Mouse (Mus musculus): ENCODE results near the gene Olfr105-ps. TPM values are rescaled to one million over a fixed set of nuclear protein-coding genes. Genes with fewer than 3 reads are reported as not detected.

The Olfr105-ps gene
- polyA plus RNA-seq (2014; fragmentation: Nextera tagmentation; extraction: Ambion mirVana), result not detected in 2 replicates

- Histone ChIP-seq H3K9ac (ENCODE audit: low read length) (no peak within 1 kb of the TSS), H3K4me1 (ENCODE audit: control insufficient read depth, insufficient read depth, low read length) (no peaks in the 10 kb centered on the region), H3K4me3 (ENCODE audit: low read depth, low read length) (no peak within 1 kb of the TSS), H3K27me3 (ENCODE audit: control insufficient read depth, insufficient read depth, low read length) (no peaks in the 10 kb centered on the region), H3K36me3 (ENCODE audit: control insufficient read depth, insufficient read depth, low read length) (no peaks in the 10 kb centered on the region), H3K27ac (replicated peaks; ENCODE audit: low read depth, low read length) (no peak within 1 kb of the TSS), H3K4me2 (ENCODE audit: low read depth, severe bottlenecking) (no peak within 1 kb of the TSS), H3K9me3 (ENCODE audit: control insufficient read depth, low read length) (no peaks in the 10 kb centered on the region)
- no peak for DNase-seq (ENCODE audit: low spot score)
- no peak for ATAC-seq (ENCODE audit: insufficient number of reproducible peaks, low FRiP score, low TSS enrichment, low read depth)
These were observed at the start of gene Olfr105-ps for GRCm38 (mm10) chr17:37378733-37379132. Olfr105-ps (plus strand) TSS chr17:37379033.

GRCm38 (mm10) chr17:37339598-37339997 is 39.2 kb upstream of the Olfr105-ps start, which contains the start of gene Olfr103:
Olfr103 (minus strand) TSS chr17:37339698.
- no peak for DNase-seq (ENCODE audit: low spot score)
- no peak within 1 kb of the TSS for H3K4me3 ChIP-seq (ENCODE audit: low read depth, low read length)
- WGBS, result 94% methylated on average over 2 of the region's 2 CpGs
- no peaks in the 10 kb centered on the region for H3K4me1 ChIP-seq (ENCODE audit: control insufficient read depth, insufficient read depth, low read length)
- H3K9me3 ChIP-seq (ENCODE audit: control insufficient read depth, low read length), result no peaks in the 10 kb centered on the region
- no peak for ATAC-seq (ENCODE audit: insufficient number of reproducible peaks, low FRiP score, low TSS enrichment, low read depth)
- H3K4me2 ChIP-seq (ENCODE audit: low read depth, severe bottlenecking), result no peak within 1 kb of the TSS
- H3K9ac ChIP-seq (ENCODE audit: low read length), result no peak within 1 kb of the TSS
- no peaks in the 10 kb centered on the region for H3K36me3 ChIP-seq (ENCODE audit: control insufficient read depth, insufficient read depth, low read length)
- H3K27me3 ChIP-seq (ENCODE audit: control insufficient read depth, insufficient read depth, low read length), result no peaks in the 10 kb centered on the region
- H3K27ac ChIP-seq (replicated peaks; ENCODE audit: low read depth, low read length), result no peak within 1 kb of the TSS

DNA sequence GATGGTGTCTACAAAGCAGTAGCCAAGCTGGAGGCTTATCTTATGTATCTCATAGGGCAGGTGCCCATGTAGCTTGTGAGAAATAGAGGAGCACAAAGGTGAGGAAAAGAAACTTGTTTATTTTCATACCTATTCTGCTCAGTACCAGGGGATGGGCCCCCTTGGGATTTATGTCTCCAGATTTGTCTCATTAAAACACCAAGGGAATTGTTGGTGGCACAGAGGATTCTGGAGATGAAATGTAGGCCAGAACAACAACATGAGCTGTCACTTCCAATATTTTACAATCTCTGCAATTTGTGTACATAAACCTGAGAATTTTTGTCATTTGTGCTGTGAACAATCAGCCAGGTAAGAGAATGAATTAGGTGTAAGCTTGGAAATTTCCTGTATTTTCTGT is 19.6 kb upstream of the Olfr105-ps start, which contains the start of gene Olfr104-ps:
Gene Olfr104-ps, plus strand, starts transcription at position 301 of the 400 bp plus-strand sequence.
- H3K27ac ChIP-seq (replicated peaks; ENCODE audit: low read depth, low read length), result no peak within 1 kb of the TSS
- H3K27me3 ChIP-seq (ENCODE audit: control insufficient read depth, insufficient read depth, low read length), result no peaks in the 10 kb centered on the region
- no peaks in the 10 kb centered on the region for H3K36me3 ChIP-seq (ENCODE audit: control insufficient read depth, insufficient read depth, low read length)
- no peak within 1 kb of the TSS for H3K4me3 ChIP-seq (ENCODE audit: low read depth, low read length)
- DNase-seq (ENCODE audit: low spot score) (no peak), ATAC-seq (ENCODE audit: insufficient number of reproducible peaks, low FRiP score, low TSS enrichment, low read depth) (no peak)
- H3K4me2 ChIP-seq (ENCODE audit: low read depth, severe bottlenecking), result no peak within 1 kb of the TSS
- no peaks in the 10 kb centered on the region for H3K4me1 ChIP-seq (ENCODE audit: control insufficient read depth, insufficient read depth, low read length)
- H3K9me3 ChIP-seq (ENCODE audit: control insufficient read depth, low read length), result no peaks in the 10 kb centered on the region
- H3K9ac ChIP-seq (ENCODE audit: low read length), result no peak within 1 kb of the TSS

GRCm38 (mm10) chr17:37390093-37390492 is 11.3 kb downstream of the Olfr105-ps start, which contains the start of gene Olfr106-ps:
Olfr106-ps (plus strand) TSS chr17:37390393.
- Histone ChIP-seq H3K4me2 (ENCODE audit: low read depth, severe bottlenecking) (no peak within 1 kb of the TSS), H3K27ac (replicated peaks; ENCODE audit: low read depth, low read length) (no peak within 1 kb of the TSS), H3K27me3 (ENCODE audit: control insufficient read depth, insufficient read depth, low read length) (no peaks in the 10 kb centered on the region), H3K9ac (ENCODE audit: low read length) (no peak within 1 kb of the TSS), H3K36me3 (ENCODE audit: control insufficient read depth, insufficient read depth, low read length) (no peaks in the 10 kb centered on the region), H3K9me3 (ENCODE audit: control insufficient read depth, low read length) (no peaks in the 10 kb centered on the region), H3K4me3 (ENCODE audit: low read depth, low read length) (no peak within 1 kb of the TSS), H3K4me1 (ENCODE audit: control insufficient read depth, insufficient read depth, low read length) (no peaks in the 10 kb centered on the region)
- DNase-seq (ENCODE audit: low spot score) (no peak), ATAC-seq (ENCODE audit: insufficient number of reproducible peaks, low FRiP score, low TSS enrichment, low read depth) (no peak)
- 79% methylated on average over 1 of the region's 1 CpGs for WGBS

GRCm38 (mm10) chr17:37398926-37399325 is 20.1 kb downstream of the Olfr105-ps start, which contains the start of gene Olfr107:
Olfr107 (plus strand) TSS chr17:37399226.
- Histone ChIP-seq H3K9ac (ENCODE audit: low read length) (no peak within 1 kb of the TSS), H3K27ac (replicated peaks; ENCODE audit: low read depth, low read length) (no peak within 1 kb of the TSS), H3K27me3 (ENCODE audit: control insufficient read depth, insufficient read depth, low read length) (no peaks in the 10 kb centered on the region), H3K4me2 (ENCODE audit: low read depth, severe bottlenecking) (no peak within 1 kb of the TSS), H3K36me3 (ENCODE audit: control insufficient read depth, insufficient read depth, low read length) (no peaks in the 10 kb centered on the region), H3K4me1 (ENCODE audit: control insufficient read depth, insufficient read depth, low read length) (no peaks in the 10 kb centered on the region), H3K9me3 (ENCODE audit: control insufficient read depth, low read length) (no peaks in the 10 kb centered on the region), H3K4me3 (ENCODE audit: low read depth, low read length) (no peak within 1 kb of the TSS)
- DNase-seq (ENCODE audit: low spot score), result no peak
- 83% methylated on average over 3 of the region's 3 CpGs for WGBS
- ATAC-seq (ENCODE audit: insufficient number of reproducible peaks, low FRiP score, low TSS enrichment, low read depth), result no peak

- Histone ChIP-seq H3K27me3 (ENCODE audit: control insufficient read depth, insufficient read depth, low read length) (no peaks in the 10 kb centered on the region), H3K36me3 (ENCODE audit: control insufficient read depth, insufficient read depth, low read length) (no peaks in the 10 kb centered on the region), H3K9me3 (ENCODE audit: control insufficient read depth, low read length) (no peaks in the 10 kb centered on the region), H3K9ac (ENCODE audit: low read length) (no peak overlapping the region), H3K4me3 (ENCODE audit: low read depth, low read length) (no peak overlapping the region), H3K4me1 (ENCODE audit: control insufficient read depth, insufficient read depth, low read length) (no peaks in the 10 kb centered on the region), H3K4me2 (ENCODE audit: low read depth, severe bottlenecking) (no peak overlapping the region), H3K27ac (replicated peaks; ENCODE audit: low read depth, low read length) (no peak overlapping the region)
- no peak for DNase-seq (ENCODE audit: low spot score)
- no peak for ATAC-seq (ENCODE audit: insufficient number of reproducible peaks, low FRiP score, low TSS enrichment, low read depth)
These were observed 34.5 kb downstream of the Olfr105-ps start for GRCm38 (mm10) chr17:37413380-37413779.

Other genes with a start within 250 kb of the Olfr105-ps start
- not detected in 2 replicates for gene Olfr93, start 217.5 kb upstream of the Olfr105-ps start, polyA plus RNA-seq (2014; fragmentation: Nextera tagmentation; extraction: Ambion mirVana)
- gene Ubd, start 185.1 kb upstream of the Olfr105-ps start, polyA plus RNA-seq (2014; fragmentation: Nextera tagmentation; extraction: Ambion mirVana), result not detected in 2 replicates
- gene Olfr94, start 178.0 kb upstream of the Olfr105-ps start, polyA plus RNA-seq (2014; fragmentation: Nextera tagmentation; extraction: Ambion mirVana), result not detected in 2 replicates
- gene Olfr95, start 165.9 kb upstream of the Olfr105-ps start, polyA plus RNA-seq (2014; fragmentation: Nextera tagmentation; extraction: Ambion mirVana), result not detected in 2 replicates
- not detected in 2 replicates for gene Olfr96, start 158.9 kb upstream of the Olfr105-ps start, polyA plus RNA-seq (2014; fragmentation: Nextera tagmentation; extraction: Ambion mirVana)
- gene Olfr97, start 141.7 kb upstream of the Olfr105-ps start, polyA plus RNA-seq (2014; fragmentation: Nextera tagmentation; extraction: Ambion mirVana), result not detected in 2 replicates
- gene Olfr98, start 115.3 kb upstream of the Olfr105-ps start, polyA plus RNA-seq (2014; fragmentation: Nextera tagmentation; extraction: Ambion mirVana), result not detected in 2 replicates
- 0.95 and 1.3 TPM in 2 replicates for gene H2-M3, start 108.8 kb upstream of the Olfr105-ps start, polyA plus RNA-seq (2014; fragmentation: Nextera tagmentation; extraction: Ambion mirVana)
- gene Olfr99, start 95.6 kb upstream of the Olfr105-ps start, polyA plus RNA-seq (2014; fragmentation: Nextera tagmentation; extraction: Ambion mirVana), result not detected in 2 replicates
- not detected in 2 replicates for gene Olfr101, start 74.7 kb upstream of the Olfr105-ps start, polyA plus RNA-seq (2014; fragmentation: Nextera tagmentation; extraction: Ambion mirVana)
- gene Olfr102, start 62.0 kb upstream of the Olfr105-ps start, polyA plus RNA-seq (2014; fragmentation: Nextera tagmentation; extraction: Ambion mirVana), result not detected in 2 replicates
- not detected in 2 replicates for gene Olfr103, start 39.3 kb upstream of the Olfr105-ps start, polyA plus RNA-seq (2014; fragmentation: Nextera tagmentation; extraction: Ambion mirVana)
- gene Olfr104-ps, start 19.5 kb upstream of the Olfr105-ps start, polyA plus RNA-seq (2014; fragmentation: Nextera tagmentation; extraction: Ambion mirVana), result not detected in 2 replicates
- not detected in 2 replicates for gene Olfr106-ps, start 11.4 kb downstream of the Olfr105-ps start, polyA plus RNA-seq (2014; fragmentation: Nextera tagmentation; extraction: Ambion mirVana)
- gene Olfr107, start 20.2 kb downstream of the Olfr105-ps start, polyA plus RNA-seq (2014; fragmentation: Nextera tagmentation; extraction: Ambion mirVana), result not detected in 2 replicates
- gene Olfr108, start 66.4 kb downstream of the Olfr105-ps start, polyA plus RNA-seq (2014; fragmentation: Nextera tagmentation; extraction: Ambion mirVana), result not detected in 2 replicates
- gene Olfr109, start 79.9 kb downstream of the Olfr105-ps start, polyA plus RNA-seq (2014; fragmentation: Nextera tagmentation; extraction: Ambion mirVana), result not detected in 2 replicates
- not detected in 2 replicates for gene H2-M2, start 104.5 kb downstream of the Olfr105-ps start, polyA plus RNA-seq (2014; fragmentation: Nextera tagmentation; extraction: Ambion mirVana)
- not detected in 2 replicates for gene Olfr110, start 113.4 kb downstream of the Olfr105-ps start, polyA plus RNA-seq (2014; fragmentation: Nextera tagmentation; extraction: Ambion mirVana)
- not detected in 2 replicates for gene Olfr111, start 129.0 kb downstream of the Olfr105-ps start, polyA plus RNA-seq (2014; fragmentation: Nextera tagmentation; extraction: Ambion mirVana)
- not detected in 2 replicates for gene Olfr112, start 190.4 kb downstream of the Olfr105-ps start, polyA plus RNA-seq (2014; fragmentation: Nextera tagmentation; extraction: Ambion mirVana)
- not detected in 2 replicates for gene Olfr113, start 198.6 kb downstream of the Olfr105-ps start, polyA plus RNA-seq (2014; fragmentation: Nextera tagmentation; extraction: Ambion mirVana)
- gene Olfr114, start 213.7 kb downstream of the Olfr105-ps start, polyA plus RNA-seq (2014; fragmentation: Nextera tagmentation; extraction: Ambion mirVana), result not detected in 2 replicates
- not detected in 2 replicates for gene Olfr115, start 248.1 kb downstream of the Olfr105-ps start, polyA plus RNA-seq (2014; fragmentation: Nextera tagmentation; extraction: Ambion mirVana)
- gene Olfr116, start 248.2 kb downstream of the Olfr105-ps start, polyA plus RNA-seq (2014; fragmentation: Nextera tagmentation; extraction: Ambion mirVana), result not detected in 2 replicates